Mouse (Mus musculus) heart, embryonic 10.5 days (tissue): ENCODE results near the gene Fos. TPM values are rescaled to one million over a fixed set of nuclear protein-coding genes. Genes with fewer than 3 reads are reported as not detected.
"Not testable (repeated sequence)": the region's sequence is repeated elsewhere in the genome, so short reads cannot be mapped to it uniquely, and the experiment has no call there.

Experiments used
- DNase-seq: peaks from one replicate; pipeline ENCODE4 v3.0.0-alpha.2; 2017; ENCODE audit warnings: low spot score
- H3K27ac ChIP-seq: fragments of 300-500 bp; sonication (generic); 2 replicates; pipeline ENCODE4 v1.5.1; 2016; ENCODE audit warnings: mild to moderate bottlenecking
- H3K27me3 ChIP-seq: fragments of 300-500 bp; sonication (generic); 2 replicates; pipeline ENCODE4 v1.6.1; 2016; ENCODE audit warnings: mild to moderate bottlenecking; ENCODE audit not compliant: poor library complexity, insufficient read depth, severe bottlenecking
- H3K36me3 ChIP-seq: fragments of 300-500 bp; sonication (generic); 2 replicates; pipeline ENCODE4 v1.6.1; 2016; ENCODE audit warnings: mild to moderate bottlenecking, moderate library complexity
- H3K4me1 ChIP-seq: fragments of 300-500 bp; sonication (generic); 2 replicates; pipeline ENCODE4 v1.6.1; 2016; ENCODE audit warnings: mild to moderate bottlenecking
- H3K4me3 ChIP-seq: fragments of 300-500 bp; sonication (generic); 2 replicates; pipeline ENCODE4 v1.5.1; 2016; ENCODE audit warnings: mild to moderate bottlenecking, moderate library complexity
- H3K9me3 ChIP-seq: fragments of 300-500 bp; sonication (generic); 2 replicates; pipeline ENCODE4 v1.6.1; 2016; ENCODE audit warnings: mild to moderate bottlenecking, moderate library complexity
- WGBS: fragments of 180-500 bp; shearing (Covaris S2); methylation state at CpG from one replicate; pipeline ENCODE4 v1.1.7; 2016; 5-methylcytosine and 5-hydroxymethylcytosine counted together
- polyA plus RNA-seq: library from polyadenylated mRNA; unstranded; fragments of >200 nt; fragmentation: Nextera tagmentation; extraction: Ambion mirVana; gene quantifications from 2 replicates; pipeline ENCODE4 v1.2.1, GENCODE M21; 2016

The Fos gene
- polyA plus RNA-seq, 1 experiment from 2014 or later, result 6.1 TPM

DNA sequence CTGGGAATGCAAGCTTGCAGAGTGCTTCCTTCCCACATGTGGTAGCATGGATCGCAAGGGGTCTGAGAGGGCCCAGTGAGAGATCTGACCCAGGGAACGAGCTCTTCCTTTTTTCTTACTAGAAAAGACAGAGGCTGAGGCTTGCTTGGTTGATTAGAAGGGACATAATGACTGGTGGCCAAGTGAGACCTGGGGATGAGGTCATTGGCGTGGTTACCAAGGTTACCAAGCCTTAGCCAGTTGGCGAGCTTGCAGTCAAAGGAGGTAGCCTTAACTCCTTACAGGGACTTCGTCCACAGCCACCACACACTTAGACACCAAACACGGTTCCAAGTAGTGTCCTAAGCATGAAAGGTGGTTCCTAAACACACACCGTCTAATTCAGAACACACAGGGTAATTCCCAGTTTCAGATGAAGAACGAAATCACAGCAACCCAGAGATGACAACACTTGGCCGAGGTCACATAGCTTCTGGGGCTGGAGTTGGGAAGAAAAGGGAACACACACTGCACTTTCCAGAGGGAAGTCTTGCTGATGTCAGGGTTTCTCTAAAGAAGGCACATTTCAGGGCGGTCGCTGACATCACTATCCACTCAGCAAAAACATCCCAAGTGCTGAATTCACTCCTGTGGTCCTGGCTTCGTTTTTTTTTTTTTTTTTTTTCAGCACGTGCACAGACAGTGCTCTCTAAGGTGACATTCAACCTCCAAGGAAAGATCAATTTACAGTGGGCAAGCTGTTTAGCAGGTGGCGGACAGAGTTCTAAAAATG is 49.9 kb downstream of the Fos start:
- DNase-seq, result no peak
- WGBS, result 62% methylated on average over 14 of the region's 14 CpGs
- no peaks in the 10 kb centered on the region for H3K36me3 ChIP-seq
- peaks cover 26% of the 10 kb centered on the region for H3K4me1 ChIP-seq
- H3K9me3 ChIP-seq, result no peaks in the 10 kb centered on the region
- no peak overlapping the region for H3K4me3 ChIP-seq
- no peaks in the 10 kb centered on the region for H3K27me3 ChIP-seq
- H3K27ac ChIP-seq, result no peak overlapping the region

DNA sequence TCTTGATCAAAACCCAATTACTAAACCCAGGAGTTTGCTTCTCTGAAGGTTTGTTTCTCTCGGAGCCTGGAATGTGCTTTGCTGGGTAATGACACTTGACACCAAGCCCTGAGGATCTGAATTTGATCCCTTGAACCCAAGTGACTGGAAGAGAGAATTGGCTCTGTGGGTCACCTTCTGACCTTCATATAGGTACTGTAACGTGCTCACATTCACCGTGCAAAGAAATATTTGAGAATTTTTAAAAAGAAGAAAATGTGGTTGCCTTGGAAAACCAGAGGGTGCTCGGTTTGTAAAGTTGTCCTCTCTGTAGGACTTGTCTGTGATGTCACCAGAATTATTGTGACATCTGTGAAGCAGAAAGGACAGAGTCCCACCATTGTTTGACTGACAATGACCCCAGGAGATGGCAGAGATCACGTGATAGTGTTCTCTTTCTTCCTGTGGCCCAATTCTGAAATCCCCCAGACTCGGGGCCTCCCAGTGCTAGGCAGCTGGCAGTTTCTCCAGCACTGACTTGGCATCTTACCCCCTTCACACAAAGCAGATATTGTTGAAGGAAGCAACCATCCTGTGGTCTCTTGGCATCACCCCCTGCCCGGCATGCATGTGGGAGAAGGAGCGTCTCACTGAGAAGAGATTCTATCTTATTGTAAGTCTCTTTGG is 50.6 kb downstream of the Fos start:
- no peak for DNase-seq

DNA sequence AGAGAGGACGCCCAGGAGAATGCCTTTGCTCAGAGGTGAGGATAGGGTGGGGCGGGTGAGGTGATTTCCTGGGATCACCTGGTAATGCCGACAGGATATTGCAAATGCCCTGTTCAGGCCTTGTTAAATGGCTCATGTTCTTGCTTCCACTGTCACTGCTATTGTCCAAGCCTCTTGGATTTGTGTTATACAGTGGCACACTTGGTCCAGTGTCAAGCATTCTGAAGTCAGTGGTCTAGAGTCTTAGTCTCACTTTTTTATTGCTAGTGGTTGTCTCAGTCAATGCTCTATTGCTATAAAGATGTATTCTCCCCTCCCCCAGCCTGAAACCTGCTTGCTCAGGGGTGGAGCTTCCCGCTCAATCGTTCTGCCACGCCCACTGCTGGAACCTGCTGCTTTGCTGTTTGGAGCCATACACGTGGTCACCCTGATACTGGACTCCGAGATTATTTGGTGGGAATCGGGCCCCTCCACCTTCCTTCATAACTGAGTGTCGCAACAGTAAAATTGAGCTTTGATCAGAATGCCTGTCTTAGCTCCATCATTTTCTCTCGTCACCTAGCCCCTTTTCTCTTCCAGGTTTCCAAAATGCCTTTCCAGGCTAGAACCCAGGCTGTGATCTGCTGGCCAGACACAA is 51.3 kb downstream of the Fos start:
- H3K4me3 ChIP-seq, DNase-seq, H3K27me3 ChIP-seq, H3K36me3 ChIP-seq, H3K9me3 ChIP-seq, H3K27ac ChIP-seq: not testable (repeated sequence)
- H3K4me1 ChIP-seq, result peaks cover 26% of the 10 kb centered on the region
- 62% methylated on average over 11 of the region's 11 CpGs for WGBS

More for the DNA sequence above, 50.6 kb downstream of the Fos start:
- Histone ChIP-seq H3K36me3 (no peaks in the 10 kb centered on the region), H3K27ac (no peak overlapping the region), H3K27me3 (no peaks in the 10 kb centered on the region), H3K9me3 (no peaks in the 10 kb centered on the region), H3K4me3 (no peak overlapping the region), H3K4me1 (peaks cover 26% of the 10 kb centered on the region)
- 52% methylated on average over 8 of the region's 8 CpGs for WGBS

Other genes starting within 250 kb of the Fos start
- 6.8 and 7.0 TPM in 2 replicates for gene Mlh3, start 203.3 kb upstream of the Fos start, polyA plus RNA-seq
- 65.3 and 75.4 TPM in 2 replicates for gene Acyp1, start 185.5 kb upstream of the Fos start, polyA plus RNA-seq
- 0.82 and 0.85 TPM in 2 replicates for gene Zc2hc1c, start 185.3 kb upstream of the Fos start, polyA plus RNA-seq
- gene Nek9, start 134.5 kb upstream of the Fos start, polyA plus RNA-seq, result 24.3 and 24.6 TPM in 2 replicates
- 308 and 314 TPM in 2 replicates for gene Tmed10, start 99.0 kb upstream of the Fos start, polyA plus RNA-seq
- 0.63 and 0.68 TPM in 2 replicates for gene Jdp2, start 125.1 kb downstream of the Fos start, polyA plus RNA-seq
- 4.7 and 7.1 TPM in 2 replicates for gene Batf, start 212.8 kb downstream of the Fos start, polyA plus RNA-seq